Mouse (Mus musculus) brain, embryonic 14.5 days (tissue): ENCODE measurements around the gene Gpsm3.

ENCODE experiments used
- CTCF ChIP-seq: fragments of 200-500 bp; IDR thresholded peaks from 2 replicates; pipeline ENCODE4 v1.5.1; 2012; ENCODE audit warnings: inconsistent platforms, mild to moderate bottlenecking, moderate library complexity, borderline replicate concordance; ENCODE audit not compliant: insufficient read depth, insufficient read length; ENCODE audit errors: extremely low read depth
- POLR2A ChIP-seq: fragments of 200-500 bp; IDR thresholded peaks from 2 replicates; pipeline ENCODE4 v1.6.1; 2012; ENCODE audit warnings: mild to moderate bottlenecking, inconsistent platforms, borderline replicate concordance; ENCODE audit not compliant: poor library complexity, insufficient read depth, insufficient read length, severe bottlenecking; ENCODE audit errors: extremely low read depth

DNA sequence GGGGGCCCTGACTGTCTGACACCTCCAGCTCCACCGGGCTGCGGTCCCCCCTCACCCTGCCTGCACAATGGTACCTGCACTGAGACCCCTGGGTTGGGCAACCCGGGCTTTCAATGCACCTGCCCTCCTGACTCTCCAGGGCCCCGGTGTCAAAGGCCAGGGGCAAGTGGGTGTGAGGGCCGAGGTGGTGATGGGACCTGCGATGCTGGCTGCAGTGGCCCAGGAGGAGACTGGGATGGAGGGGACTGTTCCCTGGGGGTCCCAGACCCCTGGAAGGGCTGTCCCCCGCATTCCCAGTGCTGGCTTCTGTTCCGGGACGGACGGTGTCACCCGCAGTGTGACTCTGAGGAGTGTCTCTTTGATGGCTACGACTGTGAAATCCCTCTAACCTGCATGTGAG is 7.1 kb upstream of the Gpsm3 start:
- TF ChIP-seq CTCF (no peak), POLR2A (no peak)
